Mouse (Mus musculus): ENCODE measurements around the gene Kcnj5. TPM values are rescaled to one million over a fixed set of nuclear protein-coding genes. Genes with fewer than 3 reads are reported as not detected.

Gene Kcnj5
- polyA plus RNA-seq, 1 experiment from 2014 or later, result 0.39 TPM

GRCm38 (mm10) chr9:32350332-32350731 is 6.2 kb upstream of the Kcnj5 start:
- Histone ChIP-seq H3K27me3 (peaks cover 31% of the 10 kb centered on the region), H3K9me3 (no peaks in the 10 kb centered on the region), H3K9ac (no peak overlapping the region), H3K4me2 (no peak overlapping the region), H3K4me1 (replicated peaks) (peaks cover 6% of the 10 kb centered on the region), H3K4me3 (no peak overlapping the region), H3K36me3 (no peaks in the 10 kb centered on the region), H3K27ac (no peak overlapping the region)
- no peak for ATAC-seq (ENCODE audit: low FRiP score)
- WGBS, result 3% methylated on average over 6 of the region's 6 CpGs

DNA sequence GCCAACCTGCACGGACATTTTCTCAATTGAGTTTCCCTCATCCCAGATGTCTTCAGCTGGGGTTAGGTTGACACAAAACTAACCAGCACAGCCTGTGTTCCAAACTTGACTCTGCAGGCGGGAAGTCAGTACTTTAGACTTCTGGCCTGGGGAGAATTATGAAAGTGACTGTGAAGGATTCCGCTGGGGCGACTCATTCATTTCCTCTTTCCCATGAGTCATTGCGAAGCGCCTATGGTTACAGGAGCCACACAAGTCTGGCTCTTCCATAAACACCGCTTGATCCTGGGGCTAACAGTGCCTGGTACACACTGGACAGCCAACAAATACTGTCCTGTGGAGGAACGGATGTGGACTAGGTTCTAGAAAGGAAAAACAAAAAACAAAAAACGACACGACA is 5.2 kb upstream of the Kcnj5 start:
- Histone ChIP-seq H3K4me1 (replicated peaks) (peaks cover 12% of the 10 kb centered on the region), H3K27ac (no peak overlapping the region), H3K9me3 (no peaks in the 10 kb centered on the region), H3K9ac (no peak overlapping the region), H3K4me3 (no peak overlapping the region), H3K27me3 (peaks cover 41% of the 10 kb centered on the region), H3K36me3 (no peaks in the 10 kb centered on the region), H3K4me2 (no peak overlapping the region)
- WGBS, result 90% methylated on average over 10 of the region's 10 CpGs
- no peak for ATAC-seq (ENCODE audit: low FRiP score)

DNA sequence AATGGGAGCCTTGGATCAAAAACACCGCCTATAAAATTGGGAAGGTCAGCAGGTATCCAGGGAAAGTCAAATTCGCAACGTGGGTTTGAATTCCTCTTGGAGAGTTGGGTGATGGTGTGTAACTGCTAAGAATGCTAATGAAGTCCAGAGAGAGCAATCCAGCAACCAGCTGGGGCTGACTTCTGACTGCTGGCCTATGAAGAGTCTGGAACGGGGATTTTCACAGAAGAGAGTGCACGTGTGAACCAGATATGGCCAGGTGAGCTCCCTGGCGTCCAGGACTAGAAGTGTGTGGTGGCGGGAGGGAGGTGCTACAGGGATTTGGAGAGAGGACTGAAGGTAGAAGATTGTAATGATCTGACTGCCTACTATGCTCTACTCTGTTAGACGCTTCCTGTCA is 3.9 kb upstream of the Kcnj5 start:
- no peak overlapping the region for H3K4me2 ChIP-seq
- H3K9ac ChIP-seq, result no peak overlapping the region
- no peak overlapping the region for H3K27ac ChIP-seq
- H3K27me3 ChIP-seq, result peaks cover 52% of the 10 kb centered on the region
- no peaks in the 10 kb centered on the region for H3K9me3 ChIP-seq
- H3K4me1 ChIP-seq (replicated peaks), result peaks cover 24% of the 10 kb centered on the region
- H3K4me3 ChIP-seq, result no peak overlapping the region
- WGBS, result 69% methylated on average over 8 of the region's 8 CpGs
- no peaks in the 10 kb centered on the region for H3K36me3 ChIP-seq
- ATAC-seq (ENCODE audit: low FRiP score), result no peak

DNA sequence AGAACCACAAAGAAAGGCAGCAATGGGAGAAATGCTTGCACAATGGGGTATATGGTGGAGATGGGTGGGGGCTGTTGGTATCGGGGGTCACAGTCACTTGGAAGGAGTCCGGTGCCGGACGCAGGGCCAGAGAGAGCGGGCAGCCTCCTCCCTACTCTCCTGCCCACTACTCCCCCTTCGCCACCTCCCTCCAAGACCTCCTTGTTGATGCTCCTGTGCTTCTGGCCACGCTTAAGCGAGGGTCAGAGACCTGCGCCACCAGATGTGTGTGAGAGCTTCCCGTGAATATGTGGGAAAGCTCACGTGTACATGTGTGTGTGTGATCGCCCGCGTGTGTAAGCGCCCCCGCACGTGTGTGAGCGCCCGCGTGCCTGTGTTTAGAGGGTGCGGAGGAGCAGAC is 339 bp upstream of the Kcnj5 start:
- H3K4me1 ChIP-seq (replicated peaks), result peaks cover 21% of the 10 kb centered on the region
- 1% methylated on average over 21 of the region's 21 CpGs for WGBS
- H3K4me2 ChIP-seq, result peak overlapping the region; percentile 72
- no peaks in the 10 kb centered on the region for H3K9me3 ChIP-seq
- H3K27me3 ChIP-seq, result peaks cover 70% of the 10 kb centered on the region
- no peaks in the 10 kb centered on the region for H3K36me3 ChIP-seq
- H3K27ac ChIP-seq, result no peak overlapping the region
- ATAC-seq (ENCODE audit: low FRiP score), result peak; percentile 55
- H3K4me3 ChIP-seq, result peak overlapping the region; percentile 41
- peak overlapping the region; percentile 67 for H3K9ac ChIP-seq

GRCm38 (mm10) chr9:32342929-32343328 is 1.2 kb downstream of the Kcnj5 start:
- Histone ChIP-seq H3K9me3 (no peaks in the 10 kb centered on the region), H3K4me2 (no peak overlapping the region), H3K27ac (no peak overlapping the region), H3K27me3 (peaks cover 61% of the 10 kb centered on the region), H3K36me3 (no peaks in the 10 kb centered on the region), H3K4me3 (no peak overlapping the region), H3K9ac (no peak overlapping the region), H3K4me1 (replicated peaks) (peaks cover 21% of the 10 kb centered on the region)
- ATAC-seq (ENCODE audit: low FRiP score), result no peak
- WGBS, result 17% methylated on average over 8 of the region's 8 CpGs

- Histone ChIP-seq H3K4me3 (no peak overlapping the region), H3K9me3 (no peaks in the 10 kb centered on the region), H3K27ac (no peak overlapping the region), H3K36me3 (no peaks in the 10 kb centered on the region), H3K9ac (no peak overlapping the region), H3K27me3 (peaks cover 53% of the 10 kb centered on the region), H3K4me2 (no peak overlapping the region), H3K4me1 (replicated peaks) (peaks cover 21% of the 10 kb centered on the region)
- 66% methylated on average over 5 of the region's 5 CpGs for WGBS
- no peak for ATAC-seq (ENCODE audit: low FRiP score)
These were observed 3.3 kb downstream of the Kcnj5 start for GRCm38 (mm10) chr9:32340831-32341230.

GRCm38 (mm10) chr9:32335389-32336150 is 8.6 kb downstream of the Kcnj5 start:
- Histone ChIP-seq H3K36me3 (no peaks in the 10 kb centered on the region), H3K4me2 (no peak overlapping the region), H3K9ac (no peak overlapping the region), H3K4me1 (replicated peaks) (no peaks in the 10 kb centered on the region), H3K9me3 (no peaks in the 10 kb centered on the region), H3K27me3 (0 out of 2 replicates have a peak, but pooled peaks cover 6% of the 10 kb centered on the region), H3K27ac (no peak overlapping the region), H3K4me3 (no peak overlapping the region)
- 81% methylated on average over 13 of the region's 13 CpGs for WGBS
- ATAC-seq (ENCODE audit: low FRiP score), result no peak

GRCm38 (mm10) chr9:32331162-32331561 is 13.0 kb downstream of the Kcnj5 start:
- Histone ChIP-seq H3K9ac (no peak overlapping the region), H3K4me1 (replicated peaks) (no peaks in the 10 kb centered on the region), H3K4me3 (no peak overlapping the region), H3K27me3 (no peaks in the 10 kb centered on the region), H3K36me3 (no peaks in the 10 kb centered on the region), H3K4me2 (no peak overlapping the region), H3K27ac (no peak overlapping the region), H3K9me3 (0 out of 2 replicates have a peak, but pooled peaks cover 2% of the 10 kb centered on the region)
- ATAC-seq (ENCODE audit: low FRiP score), result no peak
- 75% methylated on average over 5 of the region's 5 CpGs for WGBS

GRCm38 (mm10) chr9:32328777-32329176 is 15.4 kb downstream of the Kcnj5 start:
- 0 out of 2 replicates have a peak, but pooled peaks cover 2% of the 10 kb centered on the region for H3K9me3 ChIP-seq
- ATAC-seq (ENCODE audit: low FRiP score), result no peak
- no peaks in the 10 kb centered on the region for H3K36me3 ChIP-seq
- H3K9ac ChIP-seq, result no peak overlapping the region
- H3K4me1 ChIP-seq (replicated peaks), result no peaks in the 10 kb centered on the region
- H3K27me3 ChIP-seq, result no peaks in the 10 kb centered on the region
- no peak overlapping the region for H3K4me2 ChIP-seq
- H3K27ac ChIP-seq, result no peak overlapping the region
- 95% methylated on average over 4 of the region's 4 CpGs for WGBS
- no peak overlapping the region for H3K4me3 ChIP-seq

- Histone ChIP-seq H3K9ac (no peak overlapping the region), H3K9me3 (no peaks in the 10 kb centered on the region), H3K27me3 (no peaks in the 10 kb centered on the region), H3K36me3 (no peaks in the 10 kb centered on the region), H3K27ac (no peak overlapping the region), H3K4me3 (no peak overlapping the region), H3K4me1 (replicated peaks) (peaks cover 4% of the 10 kb centered on the region), H3K4me2 (no peak overlapping the region)
- ATAC-seq (ENCODE audit: low FRiP score), result no peak
- WGBS, result 44% methylated on average over 7 of the region's 7 CpGs
These were observed 20.5 kb downstream of the Kcnj5 start for GRCm38 (mm10) chr9:32323610-32324009.

- 53% methylated on average over 3 of the region's 3 CpGs for WGBS
- Histone ChIP-seq H3K27me3 (no peaks in the 10 kb centered on the region), H3K36me3 (no peaks in the 10 kb centered on the region), H3K9ac (no peak overlapping the region), H3K4me1 (replicated peaks) (peaks cover 4% of the 10 kb centered on the region), H3K9me3 (no peaks in the 10 kb centered on the region), H3K27ac (no peak overlapping the region), H3K4me3 (no peak overlapping the region), H3K4me2 (no peak overlapping the region)
- peak; percentile 43; the same call in 1 of the 2 replicates for ATAC-seq (ENCODE audit: low FRiP score)
These were observed 24.0 kb downstream of the Kcnj5 start for GRCm38 (mm10) chr9:32320167-32320566.

DNA sequence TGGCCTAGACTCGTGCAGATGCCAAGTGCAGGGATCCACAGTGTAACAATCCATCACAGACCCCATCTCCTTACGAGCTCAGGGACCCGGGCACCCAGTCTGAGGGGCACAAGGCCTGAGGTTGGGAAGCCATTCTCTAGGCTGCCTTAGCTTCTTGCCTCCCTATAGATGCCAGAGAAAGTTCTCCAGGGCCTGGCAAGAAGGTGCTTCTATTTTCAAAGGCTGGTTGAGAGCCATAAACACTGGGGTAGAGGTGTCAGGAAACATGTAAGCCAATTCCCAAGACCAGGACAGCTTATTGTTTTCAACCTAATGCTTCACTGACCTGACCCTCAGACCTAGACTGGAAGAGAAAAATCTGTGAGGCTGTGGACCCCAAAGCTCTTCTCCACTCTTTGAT is 28.2 kb downstream of the Kcnj5 start:
- Histone ChIP-seq H3K27ac (no peak overlapping the region), H3K27me3 (0 out of 2 replicates have a peak, but pooled peaks cover 2% of the 10 kb centered on the region), H3K9me3 (no peaks in the 10 kb centered on the region), H3K4me3 (no peak overlapping the region), H3K9ac (no peak overlapping the region), H3K36me3 (no peaks in the 10 kb centered on the region), H3K4me2 (no peak overlapping the region), H3K4me1 (replicated peaks) (peaks cover 20% of the 10 kb centered on the region)
- WGBS, result 90% methylated on average over 3 of the region's 3 CpGs
- no peak for ATAC-seq (ENCODE audit: low FRiP score)

DNA sequence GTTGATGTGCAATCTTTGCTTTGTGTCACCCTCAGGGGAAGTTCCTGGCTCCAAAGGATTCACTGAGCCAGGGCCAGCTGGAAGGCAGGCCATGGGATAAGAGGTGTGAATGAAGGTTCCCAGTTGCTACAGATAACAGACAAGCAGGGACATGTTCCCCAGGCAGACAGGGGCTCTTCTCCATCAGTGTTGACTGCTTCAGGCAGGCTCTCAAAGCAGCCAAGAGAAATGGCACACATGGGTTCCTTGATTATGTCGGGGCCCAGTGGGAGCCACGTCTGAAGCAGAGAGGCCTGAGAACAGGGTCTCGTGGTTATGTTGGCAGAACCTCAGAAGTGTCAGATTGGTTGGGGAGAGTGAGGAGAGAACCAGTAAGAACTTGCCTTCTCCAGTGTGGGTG is 30.1 kb downstream of the Kcnj5 start:
- ATAC-seq (ENCODE audit: low FRiP score), result no peak
- H3K36me3 ChIP-seq, result no peaks in the 10 kb centered on the region
- H3K27me3 ChIP-seq, result 0 out of 2 replicates have a peak, but pooled peaks cover 9% of the 10 kb centered on the region
- H3K4me1 ChIP-seq (replicated peaks), result peaks cover 16% of the 10 kb centered on the region
- no peaks in the 10 kb centered on the region for H3K9me3 ChIP-seq
- H3K9ac ChIP-seq, result no peak overlapping the region
- WGBS, result 89% methylated on average over 3 of the region's 3 CpGs
- no peak overlapping the region for H3K4me3 ChIP-seq
- no peak overlapping the region for H3K4me2 ChIP-seq
- H3K27ac ChIP-seq, result no peak overlapping the region

All from hindbrain, embryonic 13.5 days (tissue).